Mouse (Mus musculus) midbrain, embryonic 12.5 days (tissue): ENCODE data around the gene Btnl4. TPM values are rescaled to one million over a fixed set of nuclear protein-coding genes. Genes with fewer than 3 reads are reported as not detected.
"Not testable (repeated sequence)": the region's sequence is repeated elsewhere in the genome, so short reads cannot be mapped to it uniquely, and the experiment has no call there.

Experiments used
- ATAC-seq: fragments of 200-750 bp; cut with Nextera tagmentation; 2 replicates; pipeline ENCODE4 v1.8.0; 2017; ENCODE audit warnings: low read depth, moderate TSS enrichment, moderate library complexity; ENCODE audit not compliant: low FRiP score
- H3K27ac ChIP-seq: fragments of 300-500 bp; sonication (generic); replicated peaks from 2 replicates; pipeline ENCODE4 v1.5.1; 2016; ENCODE audit warnings: mild to moderate bottlenecking
- H3K27me3 ChIP-seq: fragments of 300-500 bp; sonication (generic); 2 replicates; pipeline ENCODE4 v1.6.1; 2016; ENCODE audit warnings: mild to moderate bottlenecking
- H3K36me3 ChIP-seq: fragments of 300-500 bp; sonication (generic); 2 replicates; pipeline ENCODE4 v1.6.1; 2016
- H3K4me1 ChIP-seq: fragments of 300-500 bp; sonication (generic); 2 replicates; pipeline ENCODE4 v1.6.1; 2016
- H3K4me2 ChIP-seq: fragments of 300-500 bp; sonication (generic); replicated peaks from 2 replicates; pipeline ENCODE4 v1.6.1; 2016; ENCODE audit warnings: mild to moderate bottlenecking, moderate library complexity
- H3K4me3 ChIP-seq: fragments of 300-500 bp; sonication (generic); 2 replicates; pipeline ENCODE4 v1.5.1; 2016; ENCODE audit warnings: mild to moderate bottlenecking
- H3K9ac ChIP-seq: fragments of 300-500 bp; sonication (generic); replicated peaks from 2 replicates; pipeline ENCODE4 v1.6.1; 2016; ENCODE audit warnings: mild to moderate bottlenecking, moderate library complexity
- H3K9me3 ChIP-seq: fragments of 300-500 bp; sonication (generic); 2 replicates; pipeline ENCODE4 v1.6.1; 2016; ENCODE audit warnings: mild to moderate bottlenecking
- whole genome bisulfite sequencing: fragments of 180-500 bp; shearing (Covaris S2); methylation state at CpG from one replicate; pipeline ENCODE4 v1.1.7; 2016; 5-methylcytosine and 5-hydroxymethylcytosine counted together
- polyA plus RNA-seq: library from polyadenylated mRNA; unstranded; fragments of >200 nt; fragmentation: Nextera tagmentation; extraction: Ambion mirVana; gene quantifications from 2 replicates; pipeline ENCODE4 v1.2.1, GENCODE M21; 2016

Gene Btnl4
- polyA plus RNA-seq, 1 experiment from 2014 or later = not detected

DNA sequence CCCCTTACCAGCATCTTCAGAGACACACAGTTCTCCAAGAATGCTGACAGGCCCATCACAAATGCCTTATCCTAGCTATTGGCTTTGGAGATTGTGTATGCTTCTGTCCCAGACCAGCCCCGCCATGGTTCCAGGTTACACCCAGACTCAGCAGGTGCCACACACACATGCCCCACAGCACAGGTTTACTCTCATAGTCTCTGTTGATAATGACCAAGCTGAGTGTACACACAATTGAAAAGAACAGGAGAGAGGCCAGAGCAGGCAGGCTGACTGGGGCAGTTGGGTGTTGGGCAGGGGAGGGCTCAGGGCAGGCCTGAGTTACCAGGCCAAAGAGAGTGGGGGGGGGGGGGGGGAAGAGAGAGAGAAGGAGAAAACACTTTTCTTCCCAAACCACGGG is 691 bp downstream of the Btnl4 start:
- H3K36me3 ChIP-seq = no peaks in the 10 kb centered on the region

DNA sequence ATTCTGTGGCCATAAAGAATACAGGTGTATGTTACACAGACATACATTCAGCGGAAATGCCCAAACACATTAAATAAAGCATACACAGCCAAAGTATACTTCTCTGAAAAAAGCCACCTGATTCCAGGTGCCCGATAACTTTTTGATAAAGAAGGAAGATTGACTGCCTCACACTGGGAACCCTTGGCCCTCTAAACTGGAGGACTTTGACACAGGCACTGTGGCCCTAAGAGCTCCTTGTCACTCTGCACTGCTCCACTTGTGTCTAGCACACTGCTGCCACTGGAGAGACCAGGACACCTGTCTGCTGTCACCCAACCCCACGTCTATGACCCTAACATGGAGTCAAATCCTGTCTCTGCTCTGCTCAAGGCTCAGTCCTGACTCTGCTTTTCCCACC is 2.1 kb downstream of the Btnl4 start:
- 81% methylated on average over 3 of the region's 3 CpGs for WGBS
- H3K36me3 ChIP-seq = no peaks in the 10 kb centered on the region
- H3K9ac ChIP-seq = no peak overlapping the region

More for the DNA sequence above, 691 bp downstream of the Btnl4 start:
- Histone ChIP-seq H3K4me3 (no peak overlapping the region), H3K9ac (no peak overlapping the region), H3K27me3 (no peaks in the 10 kb centered on the region), H3K9me3 (no peaks in the 10 kb centered on the region), H3K4me1 (no peaks in the 10 kb centered on the region), H3K4me2 (no peak overlapping the region), H3K27ac (no peak overlapping the region)
- 81% methylated on average over 1 of the region's 2 CpGs for WGBS
- ATAC-seq = no peak

DNA sequence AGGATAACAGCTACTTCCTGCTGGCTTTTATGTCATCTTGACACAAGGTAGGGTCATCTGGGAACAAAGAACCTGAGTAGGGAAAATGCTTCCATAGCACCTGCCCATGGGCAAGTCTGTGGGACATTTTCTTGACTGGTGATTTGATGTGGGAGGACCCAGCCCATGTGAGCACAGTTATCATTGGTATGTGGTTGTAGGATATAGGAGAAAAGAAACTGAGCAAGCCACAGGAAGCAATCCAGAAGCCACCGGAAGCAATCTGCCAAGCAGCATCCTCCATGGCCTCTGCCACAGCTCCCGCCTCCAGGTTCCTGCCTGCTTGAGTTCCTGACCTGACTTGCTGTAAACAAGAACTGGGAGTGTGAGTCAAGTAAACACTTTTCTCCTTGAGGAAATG is 6.6 kb downstream of the Btnl4 start:
- Histone ChIP-seq H3K27me3 (no peaks in the 10 kb centered on the region), H3K9me3 (no peaks in the 10 kb centered on the region), H3K4me2 (no peak overlapping the region), H3K4me1 (no peaks in the 10 kb centered on the region), H3K36me3 (no peaks in the 10 kb centered on the region), H3K9ac (no peak overlapping the region), H3K4me3 (no peak overlapping the region), H3K27ac (no peak overlapping the region)
- 87% methylated on average over 2 of the region's 2 CpGs for WGBS
- ATAC-seq = no peak

More for the DNA sequence above, 2.1 kb downstream of the Btnl4 start:
- Histone ChIP-seq H3K4me2 (no peak overlapping the region), H3K4me1 (no peaks in the 10 kb centered on the region), H3K4me3 (no peak overlapping the region), H3K9me3 (no peaks in the 10 kb centered on the region), H3K27me3 (no peaks in the 10 kb centered on the region), H3K27ac (no peak overlapping the region)
- no peak for ATAC-seq

DNA sequence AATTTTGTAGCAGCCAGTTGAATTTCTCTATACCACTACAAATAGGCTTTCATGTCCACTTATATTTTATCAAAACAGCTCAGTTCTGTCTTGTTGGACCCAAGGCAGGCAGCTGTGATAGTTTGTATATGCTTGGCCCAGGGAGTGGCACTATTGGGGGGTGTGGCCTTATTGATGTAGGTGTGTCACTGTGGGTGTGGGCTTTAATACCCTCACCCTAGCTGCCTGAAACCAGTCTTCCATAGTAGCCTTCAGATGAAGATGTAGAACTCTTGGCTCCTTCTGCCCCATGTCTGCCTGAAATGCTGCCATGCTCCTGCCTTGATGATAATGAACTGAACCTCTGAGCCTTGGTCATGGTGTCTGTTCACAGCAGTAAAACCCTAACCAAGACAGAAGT is 11.2 kb downstream of the Btnl4 start:
- ATAC-seq, H3K27me3 ChIP-seq, H3K4me2 ChIP-seq, H3K9ac ChIP-seq, H3K4me1 ChIP-seq, H3K4me3 ChIP-seq, H3K27ac ChIP-seq, H3K36me3 ChIP-seq, H3K9me3 ChIP-seq: not testable (repeated sequence)

DNA sequence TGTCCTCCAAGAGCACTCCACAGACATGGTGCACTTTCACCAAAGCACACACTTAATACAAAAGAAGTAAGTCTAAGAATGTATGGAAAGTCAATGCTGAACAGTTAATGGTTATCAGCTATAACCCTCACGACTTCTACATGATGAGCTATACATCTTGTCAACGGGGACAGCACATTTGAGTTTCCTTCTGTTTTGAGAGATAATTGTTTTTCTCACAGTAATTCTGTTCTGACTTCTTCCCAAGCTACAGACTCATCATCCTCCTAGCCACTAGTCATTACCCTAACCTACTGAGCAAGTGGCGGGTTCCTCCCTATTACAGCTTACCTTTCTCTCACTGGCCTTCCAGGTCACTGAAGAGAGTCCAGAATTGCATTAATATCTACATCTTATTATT is 17.9 kb downstream of the Btnl4 start:
- H3K9me3 ChIP-seq = no peaks in the 10 kb centered on the region
- WGBS = 81% methylated on average over 3 of the region's 3 CpGs

DNA sequence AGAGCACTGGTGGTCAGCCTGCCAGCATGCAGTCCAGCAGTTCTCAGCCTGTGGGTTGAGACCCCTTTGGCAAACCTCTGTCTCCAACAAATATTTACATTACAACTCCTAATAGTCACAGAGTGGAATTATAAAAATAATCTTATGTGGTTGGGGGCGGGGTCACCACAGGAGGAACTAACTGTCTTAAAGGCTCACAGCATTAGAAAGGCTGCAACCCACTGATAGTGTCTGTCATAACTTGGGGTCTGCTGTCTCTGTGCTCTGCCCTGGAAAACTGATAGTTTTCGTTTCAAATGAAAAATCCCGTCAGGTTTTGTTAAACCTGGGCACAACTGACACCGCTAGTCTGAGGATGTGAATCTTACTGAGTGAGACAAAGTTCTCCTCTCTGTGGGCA is 19.4 kb downstream of the Btnl4 start:
- no peak for ATAC-seq
- H3K27ac ChIP-seq = no peak overlapping the region
- no peak overlapping the region for H3K9ac ChIP-seq
- no peaks in the 10 kb centered on the region for H3K27me3 ChIP-seq
- WGBS = 68% methylated on average over 4 of the region's 4 CpGs
- H3K4me3 ChIP-seq = no peak overlapping the region
- H3K36me3 ChIP-seq = no peaks in the 10 kb centered on the region
- H3K4me1 ChIP-seq = no peaks in the 10 kb centered on the region
- H3K4me2 ChIP-seq = no peak overlapping the region
- H3K9me3 ChIP-seq = no peaks in the 10 kb centered on the region

More for the DNA sequence above, 17.9 kb downstream of the Btnl4 start:
- no peak for ATAC-seq
- H3K4me3 ChIP-seq = no peak overlapping the region
- H3K4me2 ChIP-seq = no peak overlapping the region
- H3K27me3 ChIP-seq = no peaks in the 10 kb centered on the region
- H3K4me1 ChIP-seq = no peaks in the 10 kb centered on the region
- H3K36me3 ChIP-seq = no peaks in the 10 kb centered on the region
- no peak overlapping the region for H3K27ac ChIP-seq
- no peak overlapping the region for H3K9ac ChIP-seq

DNA sequence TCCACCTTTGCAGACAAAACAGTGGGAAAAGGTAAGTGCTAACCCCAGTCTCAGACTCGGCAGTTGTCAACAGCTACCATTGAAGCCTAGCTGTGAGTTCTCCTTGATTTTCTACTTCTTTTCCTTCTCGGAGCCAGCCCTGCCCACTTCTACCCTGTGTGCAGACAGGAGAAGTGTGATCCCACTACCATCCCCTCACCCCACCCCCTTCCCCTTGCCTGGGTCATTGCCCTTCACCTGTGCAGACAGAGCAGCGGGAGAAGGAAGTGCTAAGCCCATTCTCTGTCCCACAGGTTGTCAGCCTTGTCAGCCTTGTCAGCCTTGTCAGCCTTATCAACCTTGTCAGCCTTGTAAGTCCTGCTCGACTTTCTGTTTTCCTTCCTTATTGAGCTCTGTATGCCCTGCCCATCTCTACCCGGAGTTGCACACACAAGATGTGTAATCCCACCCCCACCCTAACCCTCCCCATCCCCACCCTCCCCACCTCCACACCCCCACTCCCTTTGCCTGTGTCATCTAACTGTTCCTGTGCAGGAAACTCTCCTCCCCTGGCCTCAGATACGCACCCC is 28.6 kb downstream of the Btnl4 start:
- H3K9ac ChIP-seq = no peak overlapping the region
- no peaks in the 10 kb centered on the region for H3K4me1 ChIP-seq

DNA sequence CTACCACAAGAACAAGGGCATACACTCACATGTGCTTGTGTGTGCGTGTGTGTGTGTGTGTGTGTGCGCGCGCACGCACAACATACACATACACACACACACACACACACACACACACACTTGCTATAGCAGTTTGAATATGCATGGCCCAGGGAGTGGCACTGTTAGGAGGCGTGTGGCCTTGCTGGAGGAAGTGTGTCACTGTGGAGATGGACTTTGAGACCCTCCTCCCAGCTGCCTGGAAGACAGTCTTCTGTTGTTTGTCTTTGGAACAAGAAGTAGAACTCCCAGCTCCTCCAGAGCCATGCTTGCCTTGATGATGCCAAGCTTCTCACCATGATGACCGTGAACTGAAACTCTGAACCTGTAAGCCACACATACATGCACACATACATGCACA is 35.1 kb downstream of the Btnl4 start:
- no peak overlapping the region for H3K27ac ChIP-seq
- H3K4me3 ChIP-seq = no peak overlapping the region
- WGBS = 91% methylated on average over 7 of the region's 7 CpGs
- H3K27me3 ChIP-seq = no peaks in the 10 kb centered on the region
- no peaks in the 10 kb centered on the region for H3K4me1 ChIP-seq
- no peak overlapping the region for H3K4me2 ChIP-seq
- no peaks in the 10 kb centered on the region for H3K9me3 ChIP-seq
- ATAC-seq = no peak
- H3K36me3 ChIP-seq = no peaks in the 10 kb centered on the region
- H3K9ac ChIP-seq = no peak overlapping the region

More for the DNA sequence above, 28.6 kb downstream of the Btnl4 start:
- H3K4me2 ChIP-seq = no peak overlapping the region
- ATAC-seq = no peak
- no peak overlapping the region for H3K27ac ChIP-seq
- H3K9me3 ChIP-seq = no peaks in the 10 kb centered on the region
- H3K27me3 ChIP-seq = no peaks in the 10 kb centered on the region
- H3K36me3 ChIP-seq = no peaks in the 10 kb centered on the region
- no peak overlapping the region for H3K4me3 ChIP-seq
- 71% methylated on average over 6 of the region's 6 CpGs for WGBS

DNA sequence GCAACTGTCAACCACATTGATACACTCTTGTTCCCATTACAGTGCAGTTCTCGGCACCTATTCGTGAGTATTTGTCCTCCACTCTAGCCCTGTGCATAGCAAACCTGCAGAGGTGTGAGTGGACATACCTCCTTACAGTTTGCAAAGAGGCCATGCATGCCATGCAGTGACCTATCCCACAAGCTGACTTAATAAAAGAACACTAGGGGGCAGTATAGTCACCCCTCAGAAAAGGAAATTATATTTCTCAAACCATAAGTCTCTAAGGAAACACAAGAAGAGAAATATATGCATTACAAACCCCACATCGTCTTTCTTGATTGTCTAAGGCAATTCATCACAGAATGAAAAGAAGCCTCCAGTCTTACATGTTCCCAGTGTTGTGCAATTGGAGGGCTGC is 37.3 kb downstream of the Btnl4 start:
- H3K4me2 ChIP-seq = no peak overlapping the region
- H3K4me3 ChIP-seq = no peak overlapping the region
- no peaks in the 10 kb centered on the region for H3K4me1 ChIP-seq
- no peak overlapping the region for H3K27ac ChIP-seq
- 0 out of 2 replicates have a peak, but pooled peaks cover 2% of the 10 kb centered on the region for H3K9me3 ChIP-seq
- WGBS = 60% methylated on average over 3 of the region's 3 CpGs
- no peak for ATAC-seq
- H3K36me3 ChIP-seq = no peaks in the 10 kb centered on the region
- no peak overlapping the region for H3K9ac ChIP-seq
- H3K27me3 ChIP-seq = no peaks in the 10 kb centered on the region

DNA sequence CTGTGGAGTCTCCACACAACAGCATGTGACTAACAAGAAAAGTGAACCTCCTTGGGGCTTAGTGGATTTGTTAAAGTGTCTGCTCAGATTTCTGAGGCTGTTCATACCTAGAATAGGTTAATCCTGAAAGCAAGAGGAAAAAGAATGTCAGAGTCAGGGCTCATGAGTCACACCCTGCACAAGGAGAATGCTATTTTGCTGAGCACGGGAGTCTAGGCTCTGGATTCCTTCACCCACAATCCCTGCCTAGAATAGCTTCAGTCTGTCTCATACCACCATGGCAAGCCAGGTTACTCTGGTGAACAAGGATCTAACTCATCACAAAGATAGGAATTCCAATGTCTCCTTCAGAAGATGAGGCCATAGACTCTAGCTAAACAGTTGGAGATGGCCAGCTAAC is 38.5 kb downstream of the Btnl4 start:
- no peak for ATAC-seq
- 59% methylated on average over 1 of the region's 1 CpGs for WGBS

DNA sequence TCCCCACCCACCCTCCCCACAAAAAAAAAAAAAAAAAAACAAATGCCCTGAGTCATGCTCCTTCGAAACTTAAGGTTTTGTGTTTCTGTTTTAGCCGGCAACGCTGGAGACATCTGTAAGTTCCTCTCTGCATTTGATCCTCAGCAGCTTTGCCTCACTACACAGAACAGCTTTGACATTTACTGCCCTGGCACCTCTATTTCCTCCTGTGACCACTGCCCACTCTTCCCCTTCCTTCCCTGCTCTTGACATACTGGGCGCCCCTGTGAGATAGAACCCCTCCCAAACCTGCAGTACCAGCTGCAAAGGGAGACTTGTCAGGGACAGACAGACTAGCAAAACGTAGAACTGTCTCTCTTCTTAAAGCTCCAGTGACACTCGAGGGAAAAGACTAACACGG is 39.5 kb downstream of the Btnl4 start:
- no peaks in the 10 kb centered on the region for H3K27me3 ChIP-seq
- no peaks in the 10 kb centered on the region for H3K36me3 ChIP-seq
- H3K4me1 ChIP-seq = no peaks in the 10 kb centered on the region
- 0 out of 2 replicates have a peak, but pooled peaks cover 2% of the 10 kb centered on the region for H3K9me3 ChIP-seq
- no peak for ATAC-seq
- no peak overlapping the region for H3K9ac ChIP-seq
- no peak overlapping the region for H3K4me3 ChIP-seq
- 72% methylated on average over 7 of the region's 7 CpGs for WGBS
- no peak overlapping the region for H3K27ac ChIP-seq
- no peak overlapping the region for H3K4me2 ChIP-seq

More for the DNA sequence above, 38.5 kb downstream of the Btnl4 start:
- H3K4me1 ChIP-seq = no peaks in the 10 kb centered on the region
- no peak overlapping the region for H3K4me3 ChIP-seq
- H3K9me3 ChIP-seq = 0 out of 2 replicates have a peak, but pooled peaks cover 2% of the 10 kb centered on the region
- no peaks in the 10 kb centered on the region for H3K36me3 ChIP-seq
- H3K27ac ChIP-seq = no peak overlapping the region
- no peaks in the 10 kb centered on the region for H3K27me3 ChIP-seq
- no peak overlapping the region for H3K4me2 ChIP-seq
- no peak overlapping the region for H3K9ac ChIP-seq

DNA sequence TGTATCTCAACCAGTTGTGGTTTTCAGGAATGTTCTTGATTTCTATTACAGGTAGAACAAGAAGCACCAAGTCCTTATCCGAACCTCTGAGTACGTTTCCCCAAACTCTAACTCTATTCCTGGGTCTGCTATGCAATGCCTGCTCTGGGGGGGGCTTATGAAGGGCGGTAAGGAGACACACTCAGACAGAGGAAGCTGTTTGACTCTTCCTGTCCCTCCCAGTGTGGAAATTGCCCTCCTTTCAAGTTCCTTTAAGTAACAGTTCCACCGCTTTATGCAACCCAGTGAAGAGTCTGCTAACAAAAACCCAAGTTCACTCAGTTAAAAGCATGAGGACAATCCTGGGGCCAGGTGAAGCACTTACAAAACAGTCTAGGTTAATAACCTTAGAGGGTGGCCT is 40.0 kb downstream of the Btnl4 start:
- Histone ChIP-seq H3K9me3 (0 out of 2 replicates have a peak, but pooled peaks cover 2% of the 10 kb centered on the region), H3K4me1 (no peaks in the 10 kb centered on the region), H3K4me3 (no peak overlapping the region), H3K9ac (no peak overlapping the region), H3K27me3 (no peaks in the 10 kb centered on the region), H3K4me2 (no peak overlapping the region), H3K36me3 (no peaks in the 10 kb centered on the region), H3K27ac (no peak overlapping the region)
- WGBS = 70% methylated on average over 4 of the region's 4 CpGs
- no peak for ATAC-seq

DNA sequence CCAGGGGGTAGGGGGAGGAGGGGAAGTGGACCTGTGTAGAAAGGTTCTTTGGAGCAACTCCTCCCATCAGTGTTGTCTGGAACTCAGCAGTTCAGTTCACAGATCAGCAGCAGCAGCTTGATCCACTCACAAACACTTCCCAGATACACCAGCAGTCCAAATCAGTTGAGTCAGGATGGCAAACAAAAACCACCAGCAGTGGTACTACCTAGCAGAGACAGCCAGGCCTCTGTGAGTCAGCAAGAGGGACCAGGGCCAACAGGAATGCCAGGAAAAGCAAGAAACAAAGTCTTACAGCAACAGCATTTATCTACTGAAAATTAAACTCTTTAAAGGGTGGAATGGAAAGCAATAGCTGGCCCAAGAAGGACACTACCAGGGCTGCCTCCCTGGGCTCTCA is 49.5 kb downstream of the Btnl4 start:
- no peak overlapping the region for H3K4me2 ChIP-seq
- H3K36me3 ChIP-seq = no peaks in the 10 kb centered on the region
- no peak overlapping the region for H3K9ac ChIP-seq
- no peaks in the 10 kb centered on the region for H3K27me3 ChIP-seq
- ATAC-seq = no peak
- no peak overlapping the region for H3K4me3 ChIP-seq
- H3K4me1 ChIP-seq = no peaks in the 10 kb centered on the region
- no peaks in the 10 kb centered on the region for H3K9me3 ChIP-seq
- no peak overlapping the region for H3K27ac ChIP-seq
